Mouse (Mus musculus) layer of hippocampus, postnatal 10 days (tissue): ENCODE measurements around the gene Lgr5. TPM values are rescaled to one million over a fixed set of nuclear protein-coding genes. Genes with fewer than 3 reads are reported as not detected.

Experiments used
- DNase-seq, 2 experiments: peaks; one replicate each; pipeline ENCODE4 v3.0.0; 2021; ENCODE audit warnings: low spot score in 2 of 2
- total RNA-seq, 2 experiments: library from RNA; stranded (reverse); gene quantifications; 2 replicates each; pipeline ENCODE4 v1.2.3; 2021

Lgr5 gene
- total RNA-seq, 2 experiments from 2014 or later = 2.2 to 2.6 TPM

DNA sequence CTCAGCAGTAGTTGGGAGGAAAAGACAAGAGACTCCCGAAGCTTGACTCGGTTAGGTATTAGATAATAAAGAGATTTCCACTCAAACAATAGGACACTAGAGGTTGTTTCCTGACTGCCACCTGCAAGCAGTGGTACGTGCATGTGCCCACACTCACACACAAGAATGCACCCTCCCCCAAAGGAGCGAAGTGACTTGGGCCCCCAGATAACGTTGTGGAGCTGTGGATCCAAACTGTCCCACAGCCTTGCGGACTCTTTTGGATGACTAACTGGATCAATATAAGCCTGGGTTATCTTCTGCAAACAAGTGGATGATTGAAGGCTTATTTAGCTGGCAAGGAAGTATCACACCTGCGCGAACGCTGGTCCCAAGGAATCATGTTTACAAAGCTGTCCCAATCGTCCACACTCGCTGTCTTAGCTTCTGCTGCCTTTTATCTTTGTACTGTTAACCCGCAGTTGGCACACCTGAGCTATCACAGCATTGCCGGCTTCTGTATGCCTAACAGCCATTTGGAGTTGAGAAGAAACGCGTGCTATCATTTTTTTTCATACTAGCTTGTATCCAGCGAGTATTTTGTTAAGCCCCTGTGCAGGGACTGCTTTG lies 81.8 kb downstream of the Lgr5 start:
- DNase-seq = no peak

- DNase-seq = no peak
Measured at GRCm38 (mm10) chr10:115505155-115505554, 82.4 kb downstream of the Lgr5 start.

DNA sequence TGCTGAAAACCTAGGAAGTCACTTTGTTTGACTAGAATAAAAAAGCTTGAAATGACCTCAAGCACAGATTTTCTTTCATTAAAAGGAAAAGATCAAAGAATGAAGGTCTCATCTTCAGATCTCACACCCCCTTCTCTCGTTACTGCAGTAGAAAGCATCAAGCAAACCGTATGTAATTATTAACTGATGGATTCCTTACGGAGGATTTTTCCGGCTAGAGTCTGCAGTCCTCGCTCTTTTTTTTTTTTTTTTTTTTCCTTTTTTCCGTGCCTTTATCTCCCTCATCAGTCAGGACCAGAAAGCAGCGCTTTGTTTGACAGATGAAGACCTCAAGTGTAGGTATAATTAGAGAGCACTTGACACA lies 93.8 kb downstream of the Lgr5 start:
- DNase-seq = no peak

DNA sequence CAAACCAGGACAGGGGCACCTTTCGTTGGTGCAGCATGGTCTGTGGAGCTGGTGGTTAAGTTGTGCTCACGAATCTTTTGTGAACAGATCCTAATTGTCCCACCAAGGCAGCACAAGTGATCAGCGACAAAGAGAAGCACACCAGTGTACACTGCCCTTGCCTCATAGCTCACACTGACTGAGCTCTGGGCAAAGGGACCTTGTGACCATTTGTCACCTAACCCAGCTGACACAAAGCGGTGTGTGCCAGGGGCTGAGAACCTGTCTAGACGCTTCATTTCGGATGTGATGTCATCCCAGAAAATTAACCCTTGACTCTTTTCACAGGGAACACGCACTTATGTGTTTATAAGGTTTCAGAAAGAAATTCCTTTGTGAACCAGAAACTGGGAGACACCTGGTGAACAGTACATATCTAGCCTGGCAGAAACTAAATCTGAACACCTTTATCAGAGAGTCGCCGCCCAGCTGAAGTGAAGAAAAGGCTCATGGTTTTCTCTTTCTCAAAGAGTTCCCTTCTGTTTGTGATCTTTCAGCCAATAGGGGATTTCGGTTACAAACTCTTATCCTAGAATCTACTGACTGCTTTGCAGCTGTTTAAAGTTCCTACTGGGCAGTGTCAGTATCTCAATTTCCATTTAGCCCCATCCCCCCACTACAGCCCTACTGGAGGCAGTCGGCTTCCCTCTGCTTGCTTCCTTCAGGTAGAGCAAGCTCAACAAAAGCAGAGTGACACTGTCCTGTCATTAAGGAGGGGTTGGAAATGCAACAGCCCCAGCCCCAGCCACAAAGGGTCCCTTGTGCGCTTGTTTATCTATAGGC lies 94.4 kb downstream of the Lgr5 start:
- no peak for DNase-seq

- DNase-seq = no peak
Measured at GRCm38 (mm10) chr10:115491803-115492510, 95.6 kb downstream of the Lgr5 start.

- DNase-seq = no peak
Measured at GRCm38 (mm10) chr10:115485602-115486001, 102.0 kb downstream of the Lgr5 start.

DNA sequence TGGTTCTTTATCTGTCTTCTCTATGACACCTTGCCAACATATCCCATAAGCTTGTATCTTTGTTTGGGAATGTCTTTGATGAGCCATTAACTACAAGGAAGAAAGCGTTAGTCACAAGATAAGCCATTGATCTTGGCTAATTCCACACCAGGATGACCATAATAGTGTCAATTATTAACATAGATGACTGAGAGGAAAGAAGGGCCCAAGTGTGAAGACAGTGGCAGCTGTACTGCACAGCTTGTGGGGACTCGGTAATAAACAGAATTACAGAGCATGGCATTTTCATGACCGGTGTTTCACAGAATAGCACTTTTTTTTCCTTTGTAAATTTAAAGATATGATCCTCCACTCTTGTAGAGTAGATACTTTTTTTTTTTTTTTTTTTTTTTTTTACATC lies 102.9 kb downstream of the Lgr5 start:
- no peak for DNase-seq

GRCm38 (mm10) chr10:115478441-115479141 lies 109.0 kb downstream of the Lgr5 start:
- DNase-seq = no peak

DNA sequence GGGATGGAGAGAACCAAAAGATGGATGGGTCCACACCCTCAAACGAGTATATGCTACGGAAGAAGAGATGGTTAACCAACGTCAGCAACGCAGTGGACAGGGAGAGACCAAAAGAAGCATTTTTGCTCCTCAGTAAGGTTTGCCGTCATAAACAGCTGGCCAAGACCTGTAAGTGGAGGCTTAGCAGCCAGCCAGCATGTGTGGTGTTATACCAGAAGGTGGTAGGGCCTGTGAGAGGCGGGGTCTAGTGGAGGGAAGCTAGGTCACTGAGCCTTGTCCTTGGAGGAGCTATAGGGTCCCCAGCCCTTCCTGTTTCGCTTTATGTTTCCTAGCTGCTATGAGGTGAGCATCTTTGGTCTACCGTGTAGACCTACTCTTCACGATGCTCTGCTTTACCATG lies 111.1 kb downstream of the Lgr5 start:
- no peak for DNase-seq

- no peak for DNase-seq
Measured at GRCm38 (mm10) chr10:115475000-115475550, 112.5 kb downstream of the Lgr5 start.

- DNase-seq = no peak
Measured at GRCm38 (mm10) chr10:115473213-115473961, 114.2 kb downstream of the Lgr5 start.

GRCm38 (mm10) chr10:115470621-115471334 lies 116.8 kb downstream of the Lgr5 start:
- DNase-seq = no peak

DNA sequence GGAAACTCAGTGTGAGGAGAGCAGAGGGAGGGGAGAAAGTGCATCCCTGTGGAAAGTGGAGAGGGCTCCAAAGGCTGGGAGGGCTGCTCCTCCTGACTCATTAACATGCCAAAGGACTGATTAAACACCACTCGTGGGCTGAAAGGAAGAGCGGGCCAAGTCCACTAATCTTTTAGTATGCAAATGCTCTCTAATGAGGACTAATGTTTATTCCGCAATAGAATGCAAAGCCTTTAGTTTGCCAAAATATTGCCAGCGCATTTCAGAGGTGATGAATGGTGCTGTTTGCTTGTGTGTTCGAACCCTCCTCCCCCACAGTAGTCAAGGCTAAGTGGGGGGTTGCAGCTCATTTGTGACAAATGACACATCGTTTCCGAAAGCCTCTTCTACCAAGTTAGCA lies 118.5 kb downstream of the Lgr5 start:
- no peak for DNase-seq

DNA sequence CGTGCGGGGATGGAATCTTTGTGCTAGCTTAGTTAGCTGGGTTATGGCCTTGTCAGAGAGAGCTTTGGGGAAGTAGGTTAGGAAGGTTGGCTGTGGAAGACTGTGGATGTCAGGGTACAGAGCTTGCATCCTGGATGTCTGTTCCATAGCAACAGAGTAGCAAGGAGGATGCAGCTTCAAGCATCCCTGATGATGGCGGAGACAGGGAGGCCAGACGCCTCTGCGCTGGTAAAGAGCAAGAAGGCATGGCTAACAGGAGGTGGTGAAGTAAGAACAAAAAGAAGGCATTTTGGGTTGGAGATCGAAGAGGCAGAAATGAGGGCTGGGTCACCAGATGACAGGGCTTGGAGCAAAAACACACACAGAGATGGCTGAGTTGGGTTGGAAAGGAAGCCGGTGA lies 118.9 kb downstream of the Lgr5 start:
- DNase-seq = no peak

DNA sequence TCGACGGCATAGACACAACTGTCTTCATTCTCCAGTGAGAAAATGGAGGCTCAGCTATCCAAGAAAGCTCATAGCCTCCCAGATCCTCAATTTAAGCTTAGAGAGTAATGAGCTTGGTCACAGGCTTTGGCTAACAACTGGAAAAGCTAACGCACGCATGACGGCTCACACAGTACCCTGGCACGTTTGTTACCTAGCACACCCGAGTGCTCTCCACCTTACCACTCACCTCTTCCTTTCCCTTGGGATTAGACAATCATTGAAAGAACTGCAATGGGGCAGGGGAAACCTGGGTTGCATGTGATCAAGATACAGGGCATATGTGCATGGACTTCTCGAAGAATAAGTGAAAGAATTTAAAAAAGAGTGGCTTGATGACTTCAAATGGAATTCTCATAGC lies 119.6 kb downstream of the Lgr5 start:
- no peak for DNase-seq

DNA sequence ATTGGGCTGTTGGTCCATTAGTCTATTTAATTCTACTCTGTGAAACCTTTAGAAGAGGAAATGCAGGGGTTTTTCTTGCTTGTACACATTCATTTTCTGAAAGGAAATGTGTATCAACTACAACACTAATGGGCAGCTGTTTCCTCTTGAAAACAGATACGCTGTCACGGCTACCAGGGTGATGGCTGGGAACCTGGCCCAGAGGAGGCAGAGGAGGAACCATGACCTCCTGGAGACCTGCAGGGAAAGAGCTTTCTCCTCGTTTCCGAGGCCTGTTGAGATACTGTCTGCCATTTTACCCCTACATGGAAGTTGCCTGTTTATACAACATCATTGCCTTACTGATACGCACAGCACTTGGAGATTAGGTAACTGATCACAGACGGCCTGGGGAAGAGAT lies 121.8 kb downstream of the Lgr5 start:
- no peak for DNase-seq

DNA sequence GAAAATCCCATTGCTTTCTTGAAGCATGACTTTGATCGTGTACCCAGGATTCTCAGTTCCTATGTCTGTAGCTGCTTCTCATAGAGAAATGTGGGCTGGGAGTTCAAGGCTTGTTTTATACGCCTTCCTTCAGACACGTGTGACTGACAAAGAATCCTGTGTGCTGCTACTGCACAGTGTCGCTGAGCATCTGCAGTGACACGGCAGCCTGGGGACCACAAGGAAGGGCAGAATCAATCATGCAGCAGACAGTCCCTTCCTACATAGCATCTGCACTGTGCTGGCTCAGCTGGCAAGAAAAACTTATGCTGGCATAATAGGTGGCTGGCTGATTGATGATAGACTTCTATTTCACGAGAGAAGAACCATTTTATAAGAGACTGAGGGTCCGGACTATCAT lies 122.5 kb downstream of the Lgr5 start:
- DNase-seq = no peak

- DNase-seq = no peak
Measured at GRCm38 (mm10) chr10:115462646-115463045, 124.9 kb downstream of the Lgr5 start.

- no peak for DNase-seq
Measured at GRCm38 (mm10) chr10:115457368-115458021, 130.1 kb downstream of the Lgr5 start.

DNA sequence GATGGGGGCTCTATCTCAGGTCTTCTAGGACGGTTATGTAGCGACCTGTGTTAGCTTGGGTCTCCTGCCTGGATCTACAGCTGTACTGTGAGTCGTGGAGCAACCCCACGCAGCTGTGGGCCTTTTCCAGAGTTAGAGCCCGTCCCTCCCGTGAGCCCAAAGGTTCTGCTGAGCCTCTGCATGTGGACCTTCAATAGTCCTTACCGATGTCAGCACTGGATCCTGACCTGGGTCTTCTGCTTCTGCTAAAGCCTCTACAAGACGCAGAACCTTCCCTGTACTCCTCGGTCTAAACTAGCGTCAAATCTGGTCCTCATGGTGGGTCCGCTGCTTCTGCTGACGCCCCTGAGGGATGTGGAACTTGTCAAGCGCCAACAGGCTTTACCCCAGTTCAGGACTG lies 139.0 kb downstream of the Lgr5 start:
- no peak for DNase-seq
